Mouse (Mus musculus) lung, embryonic 14.5 days (tissue): ENCODE data around the gene Gm49380. TPM values are rescaled to one million over a fixed set of nuclear protein-coding genes. Genes with fewer than 3 reads are reported as not detected.

Experiments used
- ATAC-seq: fragments of 200-750 bp; cut with Nextera tagmentation; 2 replicates; pipeline ENCODE4 v1.8.0; 2017; ENCODE audit warnings: mild to moderate bottlenecking, moderate TSS enrichment, moderate library complexity; ENCODE audit not compliant: insufficient read depth
- DNase-seq: peaks from one replicate; pipeline ENCODE4 v3.0.0-alpha.2; 2015
- H3K27ac ChIP-seq: fragments of 300-500 bp; sonication (generic); 2 replicates; pipeline ENCODE4 v1.5.1; 2014; ENCODE audit warnings: low read depth, mild to moderate bottlenecking, moderate library complexity
- H3K27me3 ChIP-seq: fragments of 300-500 bp; sonication (generic); 2 replicates; pipeline ENCODE4 v1.6.1; 2014; ENCODE audit warnings: low read length, control low read depth; ENCODE audit not compliant: insufficient read depth
- H3K36me3 ChIP-seq: fragments of 300-500 bp; sonication (generic); 2 replicates; pipeline ENCODE4 v1.6.1; 2014; ENCODE audit warnings: control low read depth; ENCODE audit not compliant: insufficient read depth
- H3K4me1 ChIP-seq: fragments of 300-500 bp; sonication (generic); 2 replicates; pipeline ENCODE4 v1.6.1; 2014; ENCODE audit warnings: antibody characterized with exemption, control low read depth; ENCODE audit not compliant: insufficient read depth
- H3K4me2 ChIP-seq: fragments of 300-500 bp; sonication (generic); 2 replicates; pipeline ENCODE4 v1.6.1; 2014; ENCODE audit warnings: mild to moderate bottlenecking
- H3K4me3 ChIP-seq: fragments of 300-500 bp; sonication (generic); 2 replicates; pipeline ENCODE4 v1.5.1; 2014; ENCODE audit warnings: low read depth, low read length
- H3K9ac ChIP-seq: fragments of 300-500 bp; sonication (generic); 2 replicates; pipeline ENCODE4 v1.6.1; 2014
- H3K9me3 ChIP-seq: fragments of 300-500 bp; sonication (generic); 2 replicates; pipeline ENCODE4 v1.6.1; 2016; ENCODE audit warnings: low read depth, low read length, control low read depth
- CTCF ChIP-seq: IDR thresholded peaks from 2 replicates; pipeline ENCODE4 v1.5.1; 2016; ENCODE audit warnings: antibody characterized with exemption, low read depth
- WGBS: fragments of 180-500 bp; shearing (Covaris S2); extraction: QIAGEN DNeasy Blood & Tissue Kit; methylation state at CpG from one replicate; pipeline ENCODE4 v1.1.7; 2014; 5-methylcytosine and 5-hydroxymethylcytosine counted together
- polyA plus RNA-seq: library from polyadenylated mRNA; unstranded; fragments of >200 nt; fragmentation: Nextera tagmentation; extraction: Ambion mirVana; gene quantifications from 2 replicates; pipeline ENCODE4 v1.2.1, GENCODE M21; 2014

The Gm49380 gene
- polyA plus RNA-seq, 1 experiment from 2014 or later = 0.32 TPM

DNA sequence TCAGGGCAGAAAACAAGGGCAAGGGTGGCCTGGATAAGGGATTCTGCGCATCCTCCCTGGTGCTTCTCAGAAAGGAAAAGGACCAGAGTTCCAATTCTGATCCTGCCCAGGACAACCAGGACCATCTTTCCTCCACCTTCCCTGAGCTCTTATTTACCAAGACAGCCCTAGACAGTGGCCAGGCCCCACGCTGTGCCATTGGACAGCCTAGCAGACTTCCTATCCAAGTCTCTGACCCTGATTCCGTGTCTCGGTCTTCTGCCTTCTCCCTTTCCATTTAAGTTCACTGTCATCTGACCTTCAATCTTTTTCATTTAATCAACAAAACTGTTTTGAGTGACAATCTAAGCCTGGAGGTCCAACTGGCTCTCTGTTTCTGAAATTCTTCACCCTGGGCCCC lies 6.7 kb downstream of the Gm49380 start:
- Histone ChIP-seq H3K27me3 (no peaks in the 10 kb centered on the region), H3K9me3 (no peaks in the 10 kb centered on the region), H3K9ac (no peak overlapping the region), H3K4me3 (no peak overlapping the region), H3K4me1 (peaks cover 27% of the 10 kb centered on the region), H3K36me3 (peaks cover 47% of the 10 kb centered on the region), H3K4me2 (peak overlapping the region; percentile 59; the same call in 1 of the 2 replicates), H3K27ac (peak overlapping the region; percentile 91)
- no peak for TF ChIP-seq CTCF
- ATAC-seq = no peak
- no peak for DNase-seq
- WGBS = 60% methylated on average over 4 of the region's 4 CpGs

- peaks cover 27% of the 10 kb centered on the region for H3K4me1 ChIP-seq
- no peak for ATAC-seq
These were observed 7.1 kb downstream of the Gm49380 start for GRCm38 (mm10) chr9:44106182-44106581.

DNA sequence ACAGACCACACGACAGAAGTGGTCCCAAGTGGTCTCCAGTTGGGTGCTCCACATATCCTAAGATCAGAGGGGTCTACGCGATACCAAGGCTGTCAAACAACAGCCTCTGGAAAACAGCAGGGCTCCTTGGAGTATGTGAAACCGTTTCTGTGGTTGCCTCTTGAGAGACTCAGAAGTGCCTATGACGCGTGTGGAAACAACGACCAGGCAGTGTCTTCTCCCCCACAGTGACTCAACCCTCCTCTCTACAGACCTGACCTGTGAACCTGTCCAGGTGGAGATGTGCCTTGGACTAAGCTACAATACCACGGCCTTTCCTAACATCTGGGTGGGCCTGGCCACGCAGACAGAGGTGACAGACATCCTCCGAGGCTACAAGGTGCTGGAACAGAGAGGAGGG lies 7.5 kb downstream of the Gm49380 start:
- no peaks in the 10 kb centered on the region for H3K9me3 ChIP-seq
- no peak for ATAC-seq
- no peak overlapping the region for H3K27ac ChIP-seq
- no peak for TF ChIP-seq CTCF
- H3K4me1 ChIP-seq = peaks cover 27% of the 10 kb centered on the region
- no peak overlapping the region for H3K4me3 ChIP-seq
- H3K4me2 ChIP-seq = no peak overlapping the region
- 76% methylated on average over 10 of the region's 10 CpGs for WGBS
- peaks cover 47% of the 10 kb centered on the region for H3K36me3 ChIP-seq
- H3K9ac ChIP-seq = no peak overlapping the region
- H3K27me3 ChIP-seq = no peaks in the 10 kb centered on the region
- no peak for DNase-seq

More at GRCm38 (mm10) chr9:44106182-44106581, 7.1 kb downstream of the Gm49380 start:
- 90% methylated on average over 7 of the region's 7 CpGs for WGBS
- Histone ChIP-seq H3K4me2 (no peak overlapping the region), H3K9me3 (no peaks in the 10 kb centered on the region), H3K27ac (0 out of 2 replicates have a peak overlapping the region, but pooled peaks have one; percentile 91), H3K9ac (no peak overlapping the region), H3K4me3 (no peak overlapping the region), H3K36me3 (peaks cover 47% of the 10 kb centered on the region), H3K27me3 (no peaks in the 10 kb centered on the region)
- DNase-seq = no peak
- TF ChIP-seq CTCF = no peak

GRCm38 (mm10) chr9:44104881-44105280 lies 8.4 kb downstream of the Gm49380 start:
- peaks cover 24% of the 10 kb centered on the region for H3K4me1 ChIP-seq
- H3K4me2 ChIP-seq = no peak overlapping the region
- DNase-seq (no peak), ATAC-seq (no peak)
- 89% methylated on average over 7 of the region's 7 CpGs for WGBS
- H3K9ac ChIP-seq = no peak overlapping the region
- H3K4me3 ChIP-seq = no peak overlapping the region
- H3K27ac ChIP-seq = no peak overlapping the region
- no peaks in the 10 kb centered on the region for H3K9me3 ChIP-seq
- no peaks in the 10 kb centered on the region for H3K27me3 ChIP-seq
- peaks cover 42% of the 10 kb centered on the region for H3K36me3 ChIP-seq
- TF ChIP-seq CTCF = no peak

DNA sequence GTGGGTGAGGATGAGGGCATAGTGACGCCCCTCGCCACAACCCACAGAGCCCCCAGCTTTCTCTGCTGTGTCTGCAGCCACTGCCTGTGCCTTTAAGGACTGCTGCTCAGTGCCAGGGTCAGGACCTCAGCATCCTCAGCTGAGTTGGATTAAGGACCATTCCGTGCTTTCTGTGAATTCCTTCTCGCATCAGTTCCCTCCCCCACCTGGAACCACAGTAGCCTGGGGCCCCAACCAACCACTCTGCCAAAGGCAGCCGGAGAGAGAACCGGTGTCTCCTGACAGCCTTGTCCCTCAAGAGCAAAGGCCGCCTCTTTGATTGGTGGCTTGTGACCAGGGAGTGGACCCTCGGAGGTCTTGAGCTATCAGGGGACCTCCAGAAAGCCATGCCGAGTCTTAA lies 11.8 kb downstream of the Gm49380 start, which contains the start of gene Mfrp:
Mfrp (plus strand) TSS at position 240 of the 400 bp plus-strand sequence.
- Histone ChIP-seq H3K36me3 (peaks cover 19% of the 10 kb centered on the region; the same call in 1 of the 2 replicates), H3K4me1 (peaks cover 3% of the 10 kb centered on the region; the same call in 1 of the 2 replicates), H3K27ac (no peak within 1 kb of the TSS), H3K9ac (no peak within 1 kb of the TSS), H3K4me3 (no peak within 1 kb of the TSS), H3K4me2 (no peak within 1 kb of the TSS), H3K27me3 (no peaks in the 10 kb centered on the region), H3K9me3 (no peaks in the 10 kb centered on the region)
- no peak for TF ChIP-seq CTCF
- no peak for DNase-seq
- 61% methylated on average over 9 of the region's 9 CpGs for WGBS
- ATAC-seq = no peak

- no peak for TF ChIP-seq CTCF
- WGBS = 34% methylated on average over 9 of the region's 9 CpGs
- Histone ChIP-seq H3K9ac (no peak overlapping the region), H3K9me3 (no peaks in the 10 kb centered on the region), H3K36me3 (0 out of 2 replicates have a peak, but pooled peaks cover 10% of the 10 kb centered on the region), H3K4me1 (no peaks in the 10 kb centered on the region), H3K27me3 (no peaks in the 10 kb centered on the region), H3K4me2 (no peak overlapping the region), H3K4me3 (no peak overlapping the region), H3K27ac (no peak overlapping the region)
- DNase-seq (no peak), ATAC-seq (no peak)
These were observed 16.8 kb downstream of the Gm49380 start for GRCm38 (mm10) chr9:44096536-44096935.

GRCm38 (mm10) chr9:44095781-44096180 lies 17.5 kb downstream of the Gm49380 start:
- ATAC-seq (no peak), DNase-seq (no peak)
- Histone ChIP-seq H3K4me3 (no peak overlapping the region), H3K4me1 (no peaks in the 10 kb centered on the region), H3K27me3 (no peaks in the 10 kb centered on the region), H3K9ac (no peak overlapping the region), H3K9me3 (no peaks in the 10 kb centered on the region), H3K4me2 (no peak overlapping the region), H3K36me3 (peaks cover 16% of the 10 kb centered on the region; the same call in 1 of the 2 replicates), H3K27ac (no peak overlapping the region)
- WGBS = 86% methylated on average over 9 of the region's 9 CpGs
- no peak for TF ChIP-seq CTCF

DNA sequence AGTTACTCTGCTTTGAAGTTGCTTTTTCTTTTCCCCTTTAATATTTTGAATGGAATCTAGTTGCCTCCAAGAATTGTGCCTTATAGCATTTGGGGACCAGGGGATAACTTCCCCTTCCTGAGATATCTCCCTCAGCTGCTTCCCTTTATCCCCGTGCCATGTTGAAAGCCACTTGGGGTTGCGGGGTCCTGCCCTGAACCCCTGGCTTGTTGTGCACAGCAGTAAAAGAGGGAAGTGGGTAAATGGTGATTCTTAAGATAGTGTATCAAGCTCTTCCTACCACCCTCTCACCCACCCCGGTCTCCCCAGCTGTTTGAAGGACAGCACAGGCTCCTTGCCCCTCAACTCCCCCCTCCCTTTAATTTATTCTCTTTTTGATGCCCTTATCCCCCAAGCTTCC lies 18.6 kb downstream of the Gm49380 start:
- Histone ChIP-seq H3K4me2 (no peak overlapping the region), H3K9ac (no peak overlapping the region), H3K9me3 (no peaks in the 10 kb centered on the region), H3K36me3 (peaks cover 16% of the 10 kb centered on the region; the same call in 1 of the 2 replicates), H3K27ac (no peak overlapping the region), H3K27me3 (no peaks in the 10 kb centered on the region), H3K4me3 (no peak overlapping the region), H3K4me1 (no peaks in the 10 kb centered on the region)
- no peak for TF ChIP-seq CTCF
- 84% methylated on average over 3 of the region's 3 CpGs for WGBS
- DNase-seq (no peak), ATAC-seq (no peak)
